7 mouse cellular contexts compared by ENCODE assay signal in genomic region chr5:115155831-115156230, GRCm38 (mm10). TPM values are rescaled to one million over a fixed set of nuclear protein-coding genes. Genes with fewer than 3 reads are reported as not detected.
DNase-seq lines count a peak whose midpoint lies in the region; ATAC-seq and TF ChIP-seq lines count a peak whose summit lies in the region.

No protein-coding gene starts in this region.

- TF ChIP-seq RAD21 in MEL (IDR thresholded peaks at IDR 0.05; ENCODE audit: low read depth, low read length), result no peak

- ATAC-seq in limb, embryonic 13.5 days (ENCODE audit: low FRiP score, low read depth), result no peak

- no peak overlapping the region for H3ac ChIP-seq in myocyte (ENCODE audit: control insufficient read depth, insufficient read length)

- peaks cover 67% of the 10 kb centered on the region for H3K79me2 ChIP-seq in MEL (ENCODE audit: control insufficient read depth, insufficient read depth, low read length, poor library complexity)
- H3K79me2 ChIP-seq in myocyte (ENCODE audit: control insufficient read depth, insufficient read depth), result peaks cover 58% of the 10 kb centered on the region

- WGBS in hindbrain, embryonic 10.5 days, result 50% methylated on average over 5 of the region's 5 CpGs
- 29% methylated on average over 5 of the region's 5 CpGs for WGBS in limb, embryonic 13.5 days

- TF ChIP-seq EP300 in MEL (IDR thresholded peaks at IDR 0.05; ENCODE audit: low read depth in 1 of 2, low read length in 2 of 2), result peak; percentile 85 to 88

- DNase-seq in CD4-positive helper T cell, adult 2 months (ENCODE audit: low read depth, low spot score), result peak; percentile 40
- DNase-seq in MEL (ENCODE audit: low read depth, low spot score), result peak; percentile 94
- DNase-seq in hindbrain, embryonic 10.5 days (ENCODE audit: low spot score), result no peak
- DNase-seq in layer of hippocampus, adult 9-10 months (ENCODE audit: low spot score), result no peak
- DNase-seq in ovary, adult 18-20 months (ENCODE audit: low spot score), result no peak

- H3K27me3 ChIP-seq in MEL (ENCODE audit: control insufficient read depth in 1 of 2, insufficient read depth in 2 of 2, low read length in 2 of 2) (no peaks in the 10 kb centered on the region), myocyte (ENCODE audit: control insufficient read depth, insufficient read depth, insufficient read length) (no peaks in the 10 kb centered on the region)
- no peaks in the 10 kb centered on the region for H3K27me3 ChIP-seq in hindbrain, embryonic 10.5 days (ENCODE audit: insufficient read depth, poor library complexity, severe bottlenecking)
- H3K27me3 ChIP-seq in limb, embryonic 13.5 days, result no peaks in the 10 kb centered on the region

- TF ChIP-seq CTCF in MEL (IDR thresholded peaks at IDR 0.05 in 2 of 3, conservative IDR thresholded peaks at IDR 0.05 in 1 of 3; ENCODE audit: control insufficient read depth in 1 of 3, insufficient read depth in 1 of 3, low read depth in 2 of 3, low read length in 3 of 3, poor library complexity in 1 of 3, severe bottlenecking in 1 of 3), result no peak

- peak overlapping the region; percentile 88 for H3K4me2 ChIP-seq in limb, embryonic 13.5 days (replicated peaks)
- H3K4me2 ChIP-seq in myocyte (ENCODE audit: low read depth), result peak overlapping the region; percentile 92

- H3K9ac ChIP-seq in MEL (ENCODE audit: control insufficient read depth, low read depth, low read length, poor library complexity, severe bottlenecking), result peak overlapping the region; percentile 92
- H3K9ac ChIP-seq in limb, embryonic 13.5 days, result peak overlapping the region; percentile 98

- peak overlapping the region; percentile 79 to 87 for H3K4me3 ChIP-seq in MEL (ENCODE audit: control insufficient read depth in 1 of 2, insufficient read depth in 1 of 2, low read depth in 2 of 2, low read length in 2 of 2)
- H3K4me3 ChIP-seq in hindbrain, embryonic 10.5 days, result peak overlapping the region; percentile 87
- peak overlapping the region; percentile 98 for H3K4me3 ChIP-seq in limb, embryonic 13.5 days
- peak overlapping the region; percentile 83 for H3K4me3 ChIP-seq in myocyte

- H3K9me3 ChIP-seq in MEL (replicated peaks; ENCODE audit: insufficient read depth, low read length), result no peaks in the 10 kb centered on the region
- H3K9me3 ChIP-seq in hindbrain, embryonic 10.5 days, result no peaks in the 10 kb centered on the region
- no peaks in the 10 kb centered on the region for H3K9me3 ChIP-seq in limb, embryonic 13.5 days

- peak overlapping the region; percentile 73 for H3K27ac ChIP-seq in MEL (ENCODE audit: control insufficient read depth, low read depth, low read length)
- H3K27ac ChIP-seq in hindbrain, embryonic 10.5 days, result peak overlapping the region; percentile 66
- H3K27ac ChIP-seq in limb, embryonic 13.5 days, result peak overlapping the region; percentile 29; the same call in 1 of the 2 replicates

- H3K4me1 ChIP-seq in MEL (ENCODE audit: control insufficient read depth in 1 of 2, insufficient read depth in 2 of 2, low read length in 2 of 2), result peaks cover 7 to 29% of the 10 kb centered on the region in 2 experiments
- H3K4me1 ChIP-seq in hindbrain, embryonic 10.5 days (replicated peaks), result peaks cover 71% of the 10 kb centered on the region
- peaks cover 71% of the 10 kb centered on the region for H3K4me1 ChIP-seq in limb, embryonic 13.5 days

- peak in 1 of 2 experiments; percentile 64; a peak in 2 of 4 replicates for TF ChIP-seq POLR2A in MEL (IDR thresholded peaks at IDR 0.05; ENCODE audit: control insufficient read depth in 1 of 2, insufficient read depth in 1 of 2, low read depth in 1 of 2, low read length in 2 of 2, poor library complexity in 1 of 2)
- no peak for TF ChIP-seq POLR2A in myocyte (IDR thresholded peaks at IDR 0.05; ENCODE audit: insufficient read length, low read depth)

- H3K36me3 ChIP-seq in MEL (ENCODE audit: control insufficient read depth in 1 of 2, insufficient read depth in 2 of 2, low read length in 2 of 2), result peaks cover 3 to 33% of the 10 kb centered on the region in 2 experiments
- peaks cover 29% of the 10 kb centered on the region for H3K36me3 ChIP-seq in hindbrain, embryonic 10.5 days
- H3K36me3 ChIP-seq in limb, embryonic 13.5 days, result peaks cover 18% of the 10 kb centered on the region
- peaks cover 1% of the 10 kb centered on the region for H3K36me3 ChIP-seq in myocyte (ENCODE audit: control insufficient read depth, insufficient read depth)

TF ChIP-seq in MEL, 35 proteins besides CTCF, POLR2A, EP300 and RAD21 (continues in another document):
- TF ChIP-seq MAX (IDR thresholded peaks at IDR 0.05; ENCODE audit: low read length), result peak; percentile 57; the same call in 1 of the 2 replicates
- peak; percentile 96 for TF ChIP-seq ETS1 (IDR thresholded peaks at IDR 0.05; ENCODE audit: low read depth, low read length)
- TF ChIP-seq UBTF (IDR thresholded peaks at IDR 0.05; ENCODE audit: borderline replicate concordance, insufficient read depth, low read depth, low read length), result no peak
- peak; percentile 53 for TF ChIP-seq MYB (IDR thresholded peaks at IDR 0.05; ENCODE audit: low read depth, low read length)
- TF ChIP-seq TBP (IDR thresholded peaks at IDR 0.05; ENCODE audit: low read depth, low read length), result peak; percentile 67; the same call in 1 of the 2 replicates
- peak; percentile 65 for TF ChIP-seq GABPA (IDR thresholded peaks at IDR 0.05; ENCODE audit: low read depth, low read length)
- TF ChIP-seq MAZ (IDR thresholded peaks at IDR 0.05; ENCODE audit: low read depth, low read length), result 0 out of 2 replicates have a peak, but pooled peaks have one; percentile 21
- 0 out of 2 replicates have a peak, but pooled peaks have one; percentile 59 for TF ChIP-seq MYC (IDR thresholded peaks at IDR 0.05; ENCODE audit: low read depth, low read length)
- no peak for TF ChIP-seq POLR2AphosphoS5 (IDR thresholded peaks at IDR 0.05; ENCODE audit: borderline replicate concordance, low read depth, low read length)

TF ChIP-seq in myocyte, 11 proteins besides CTCF, POLR2A, EP300 and RAD21:
- TF ChIP-seq E2F4 (IDR thresholded peaks at IDR 0.05; ENCODE audit: insufficient read depth), result no peak
- TF ChIP-seq MYOD1 (IDR thresholded peaks at IDR 0.05; ENCODE audit: control insufficient read depth in 1 of 3, insufficient read length in 2 of 3, low read depth in 2 of 3), result no peak
- TF ChIP-seq TCF3 (IDR thresholded peaks at IDR 0.05; ENCODE audit: insufficient read length, low read depth), result no peak
- no peak for TF ChIP-seq CEBPB (IDR thresholded peaks at IDR 0.05; ENCODE audit: insufficient read depth, poor library complexity, severe bottlenecking)
- no peak for TF ChIP-seq POLR2AphosphoS2 (IDR thresholded peaks at IDR 0.05; ENCODE audit: insufficient read length, low read depth)
- no peak for TF ChIP-seq TCF12 (IDR thresholded peaks at IDR 0.05; ENCODE audit: insufficient read depth, poor library complexity, severe bottlenecking)
- no peak for TF ChIP-seq SRF (IDR thresholded peaks at IDR 0.05; ENCODE audit: control insufficient read depth, insufficient read length, low read depth)
- TF ChIP-seq REST (IDR thresholded peaks at IDR 0.05; ENCODE audit: insufficient read depth, insufficient read length), result no peak
- TF ChIP-seq MAX (IDR thresholded peaks at IDR 0.05; ENCODE audit: low read depth), result no peak
- TF ChIP-seq USF1 (IDR thresholded peaks at IDR 0.05; ENCODE audit: low read depth), result no peak
- no peak for TF ChIP-seq MYOG (IDR thresholded peaks at IDR 0.05; ENCODE audit: control insufficient read depth in 1 of 3, insufficient read depth in 1 of 3, insufficient read length in 2 of 3, low read depth in 2 of 3)

RNA-seq across cellular contexts. Expression of gene Mlec, which starts 2.1 kb away (rescaled TPM):
- 146 and 167 TPM in 2 replicates for total RNA-seq in MEL (2012; rRNA removed)
- polyA plus RNA-seq in MEL (2012; ENCODE audit: insufficient read depth in 1 of 2, insufficient read length in 2 of 2, low read depth in 1 of 2, low replicate concordance in 2 of 2, missing spikeins in 1 of 2) (100 to 1,000 TPM in 1 of 2 experiments, not detected in 1; 156 TPM), myocyte (2012; fragmentation: generic; extraction: Trizol) (112 TPM)
- 59.5 and 71.1 TPM in 2 replicates for polyA plus RNA-seq in hindbrain, embryonic 10.5 days (2016; fragmentation: Nextera tagmentation; extraction: Ambion mirVana)
- 66.1 and 78.1 TPM in 2 replicates for polyA plus RNA-seq in limb, embryonic 13.5 days (2015; fragmentation: Nextera tagmentation; extraction: Ambion mirVana)

RNA-seq across cellular contexts. Expression of gene Unc119b, which starts 21.1 kb away (rescaled TPM):
- 15.8 and 18.6 TPM in 2 replicates for total RNA-seq in MEL (2012; rRNA removed)
- polyA plus RNA-seq in MEL (2012; ENCODE audit: insufficient read depth in 1 of 2, insufficient read length in 2 of 2, low read depth in 1 of 2, low replicate concordance in 2 of 2, missing spikeins in 1 of 2) (10 to 100 TPM in 1 of 2 experiments, not detected in 1; 25.7 TPM), myocyte (2012; fragmentation: generic; extraction: Trizol) (24.5 TPM)
- 66.9 and 74.6 TPM in 2 replicates for polyA plus RNA-seq in hindbrain, embryonic 10.5 days (2016; fragmentation: Nextera tagmentation; extraction: Ambion mirVana)
- polyA plus RNA-seq in limb, embryonic 13.5 days (2015; fragmentation: Nextera tagmentation; extraction: Ambion mirVana), result 45.5 and 47.1 TPM in 2 replicates

RNA-seq across cellular contexts. Expression of gene Acads, which starts 36.7 kb away (rescaled TPM):
- total RNA-seq in MEL (2012; rRNA removed), result 31.9 and 35.0 TPM in 2 replicates
- polyA plus RNA-seq in MEL (2012; ENCODE audit: insufficient read depth in 1 of 2, insufficient read length in 2 of 2, low read depth in 1 of 2, low replicate concordance in 2 of 2, missing spikeins in 1 of 2) (10 to 100 TPM in 1 of 2 experiments, not detected in 1; 56.5 TPM), myocyte (2012; fragmentation: generic; extraction: Trizol) (82.1 TPM)
- polyA plus RNA-seq in hindbrain, embryonic 10.5 days (2016; fragmentation: Nextera tagmentation; extraction: Ambion mirVana), result 67.2 and 70.6 TPM in 2 replicates
- polyA plus RNA-seq in limb, embryonic 13.5 days (2015; fragmentation: Nextera tagmentation; extraction: Ambion mirVana), result 56.5 and 56.9 TPM in 2 replicates

RNA-seq across cellular contexts. Expression of gene Cabp1, which starts 38.4 kb away (rescaled TPM):
- total RNA-seq in MEL (2012; rRNA removed), result 0.35 and 0.52 TPM in 2 replicates
- polyA plus RNA-seq in MEL (2012; ENCODE audit: insufficient read depth in 1 of 2, insufficient read length in 2 of 2, low read depth in 1 of 2, low replicate concordance in 2 of 2, missing spikeins in 1 of 2) (1 to 10 TPM in 1 of 2 experiments, not detected in 1; 1.7 TPM), myocyte (2012; fragmentation: generic; extraction: Trizol) (3.1 TPM)
- 2.3 and 6.1 TPM in 2 replicates for polyA plus RNA-seq in hindbrain, embryonic 10.5 days (2016; fragmentation: Nextera tagmentation; extraction: Ambion mirVana)
- polyA plus RNA-seq in limb, embryonic 13.5 days (2015; fragmentation: Nextera tagmentation; extraction: Ambion mirVana), result 0.75 and 0.91 TPM in 2 replicates

RNA-seq across cellular contexts. Expression of gene Gm10401, which starts 57.7 kb away (rescaled TPM):
- total RNA-seq in MEL (2012; rRNA removed), result 3.5 and 4.6 TPM in 2 replicates
- polyA plus RNA-seq in MEL (2012; ENCODE audit: insufficient read depth in 1 of 2, insufficient read length in 2 of 2, low read depth in 1 of 2, low replicate concordance in 2 of 2, missing spikeins in 1 of 2) (under 1 TPM in 1 of 2 experiments, not detected in 1; 0.56 TPM), myocyte (2012; fragmentation: generic; extraction: Trizol) (4.4 TPM)
- polyA plus RNA-seq in hindbrain, embryonic 10.5 days (2016; fragmentation: Nextera tagmentation; extraction: Ambion mirVana), result 22.3 and 22.8 TPM in 2 replicates
- polyA plus RNA-seq in limb, embryonic 13.5 days (2015; fragmentation: Nextera tagmentation; extraction: Ambion mirVana), result 43.3 and 44.1 TPM in 2 replicates

Comparison
In these comparisons a context has a peak if more than half of its experiments do, and no peak if none do; other contexts are left out.
1. DNase-seq: peak in CD4-positive helper T cell, adult 2 months (single experiment) and MEL (single experiment); none in hindbrain, embryonic 10.5 days (single experiment), layer of hippocampus, adult 9-10 months (single experiment) and ovary, adult 18-20 months (single experiment).
2. Peak in every context shown above with its lines, with median percentiles within 50 percentile points of each other: H3K27ac ChIP-seq and H3K4me3 ChIP-seq.